Mouse (Mus musculus) limb, embryonic 13.5 days (tissue): ENCODE results near the gene Upb1. TPM values are rescaled to one million over a fixed set of nuclear protein-coding genes. Genes with fewer than 3 reads are reported as not detected.
"Not testable (repeated sequence)": the region's sequence is repeated elsewhere in the genome, so short reads cannot be mapped to it uniquely, and the experiment has no call there.

Source experiments
- ATAC-seq: fragments of 200-750 bp; cut with Nextera tagmentation; 2 replicates; pipeline ENCODE4 v1.8.0; 2017; ENCODE audit warnings: low read depth, moderate number of reproducible peaks, moderate TSS enrichment; ENCODE audit not compliant: low FRiP score
- H3K27ac ChIP-seq: fragments of 300-500 bp; sonication (generic); 2 replicates; pipeline ENCODE4 v1.5.1; 2015; ENCODE audit warnings: inconsistent platforms, mild to moderate bottlenecking, moderate library complexity
- H3K27me3 ChIP-seq: fragments of 300-500 bp; sonication (generic); 2 replicates; pipeline ENCODE4 v1.6.1; 2015; ENCODE audit warnings: mild to moderate bottlenecking, inconsistent platforms
- H3K36me3 ChIP-seq: fragments of 300-500 bp; sonication (generic); 2 replicates; pipeline ENCODE4 v1.6.1; 2015; ENCODE audit warnings: inconsistent platforms, mild to moderate bottlenecking, moderate library complexity
- H3K4me1 ChIP-seq: fragments of 300-500 bp; sonication (generic); 2 replicates; pipeline ENCODE4 v1.6.1; 2015; ENCODE audit warnings: inconsistent platforms
- H3K4me2 ChIP-seq: fragments of 300-500 bp; sonication (generic); replicated peaks from 2 replicates; pipeline ENCODE4 v1.6.1; 2015; ENCODE audit warnings: inconsistent platforms, mild to moderate bottlenecking, moderate library complexity
- H3K4me3 ChIP-seq: fragments of 300-500 bp; sonication (generic); 2 replicates; pipeline ENCODE4 v1.5.1; 2015; ENCODE audit warnings: moderate library complexity, mild to moderate bottlenecking, inconsistent platforms
- H3K9ac ChIP-seq: fragments of 300-500 bp; sonication (generic); 2 replicates; pipeline ENCODE4 v1.6.1; 2015; ENCODE audit warnings: mild to moderate bottlenecking, inconsistent platforms
- H3K9me3 ChIP-seq: fragments of 300-500 bp; sonication (generic); 2 replicates; pipeline ENCODE4 v1.6.1; 2016; ENCODE audit warnings: inconsistent platforms
- WGBS: fragments of 180-500 bp; shearing (Covaris S2); methylation state at CpG from one replicate; pipeline ENCODE4 v1.1.7; 2015; 5-methylcytosine and 5-hydroxymethylcytosine counted together
- polyA plus RNA-seq: library from polyadenylated mRNA; unstranded; fragments of >200 nt; fragmentation: Nextera tagmentation; extraction: Ambion mirVana; gene quantifications from 2 replicates; pipeline ENCODE4 v1.2.1, GENCODE M21; 2015

The Upb1 gene
- polyA plus RNA-seq = 0.57 and 0.67 TPM in 2 replicates

- 83% methylated on average over 4 of the region's 4 CpGs for WGBS
- H3K9ac ChIP-seq = no peak within 1 kb of the TSS
- no peak for ATAC-seq
- H3K4me3 ChIP-seq = no peak within 1 kb of the TSS
- no peaks in the 10 kb centered on the region for H3K4me1 ChIP-seq
- H3K27ac ChIP-seq = no peak within 1 kb of the TSS
- H3K4me2 ChIP-seq = no peak within 1 kb of the TSS
- no peaks in the 10 kb centered on the region for H3K36me3 ChIP-seq
- no peaks in the 10 kb centered on the region for H3K9me3 ChIP-seq
- H3K27me3 ChIP-seq = no peaks in the 10 kb centered on the region
These were observed at the start of gene Upb1 for GRCm38 (mm10) chr10:75400958-75401357. Gene Upb1 (plus strand): TSS chr10:75401115.

- Histone ChIP-seq H3K27me3 (no peaks in the 10 kb centered on the region), H3K27ac (no peak overlapping the region), H3K4me1 (no peaks in the 10 kb centered on the region; the same call in 1 of the 2 replicates), H3K9me3 (no peaks in the 10 kb centered on the region), H3K4me3 (no peak overlapping the region), H3K4me2 (no peak overlapping the region), H3K36me3 (no peaks in the 10 kb centered on the region), H3K9ac (no peak overlapping the region)
- 92% methylated on average over 12 of the region's 12 CpGs for WGBS
- no peak for ATAC-seq
These were observed 48.4 kb upstream of the Upb1 start for GRCm38 (mm10) chr10:75352541-75352940.

- H3K4me3 ChIP-seq, H3K27me3 ChIP-seq, H3K27ac ChIP-seq, H3K4me1 ChIP-seq, ATAC-seq, H3K9me3 ChIP-seq, H3K36me3 ChIP-seq, H3K9ac ChIP-seq, H3K4me2 ChIP-seq: not testable (repeated sequence)
- WGBS = 73% methylated on average over 9 of the region's 9 CpGs
These were observed 47.1 kb upstream of the Upb1 start for GRCm38 (mm10) chr10:75353838-75354241.

GRCm38 (mm10) chr10:75355341-75355740 is 45.6 kb upstream of the Upb1 start:
- Histone ChIP-seq H3K9ac (no peak overlapping the region), H3K9me3 (no peaks in the 10 kb centered on the region), H3K27me3 (no peaks in the 10 kb centered on the region), H3K36me3 (no peaks in the 10 kb centered on the region), H3K4me1 (no peaks in the 10 kb centered on the region; the same call in 1 of the 2 replicates), H3K4me2 (no peak overlapping the region), H3K4me3 (no peak overlapping the region), H3K27ac (no peak overlapping the region)
- 55% methylated on average over 4 of the region's 4 CpGs for WGBS
- no peak for ATAC-seq

- peaks cover 12% of the 10 kb centered on the region for H3K4me1 ChIP-seq
- 13% methylated on average over 1 of the region's 1 CpGs for WGBS
- H3K4me2 ChIP-seq, H3K36me3 ChIP-seq, H3K4me3 ChIP-seq, H3K27me3 ChIP-seq, H3K27ac ChIP-seq, H3K9ac ChIP-seq, H3K9me3 ChIP-seq: not testable (repeated sequence)
- ATAC-seq = peak; percentile 67
These were observed 36.7 kb upstream of the Upb1 start for GRCm38 (mm10) chr10:75364214-75364690.

- H3K36me3 ChIP-seq = no peaks in the 10 kb centered on the region
- no peak overlapping the region for H3K9ac ChIP-seq
- H3K27ac ChIP-seq = no peak overlapping the region
- H3K9me3 ChIP-seq = no peaks in the 10 kb centered on the region
- H3K27me3 ChIP-seq = no peaks in the 10 kb centered on the region
- 0 out of 2 replicates have a peak overlapping the region, but pooled peaks have one; percentile 14 for H3K4me2 ChIP-seq
- no peak for ATAC-seq
- no peak overlapping the region for H3K4me3 ChIP-seq
- H3K4me1 ChIP-seq = peaks cover 12% of the 10 kb centered on the region
- WGBS = 78% methylated on average over 9 of the region's 9 CpGs
These were observed 36.1 kb upstream of the Upb1 start for GRCm38 (mm10) chr10:75364796-75365195.

- Histone ChIP-seq H3K36me3 (no peaks in the 10 kb centered on the region), H3K9me3 (no peaks in the 10 kb centered on the region), H3K4me1 (peaks cover 12% of the 10 kb centered on the region), H3K4me2 (peak overlapping the region; percentile 14; the same call in 1 of the 2 replicates), H3K4me3 (peak overlapping the region; percentile 24; the same call in 1 of the 2 replicates), H3K27me3 (no peaks in the 10 kb centered on the region), H3K9ac (no peak overlapping the region), H3K27ac (no peak overlapping the region)
- WGBS = 49% methylated on average over 6 of the region's 6 CpGs
- ATAC-seq = no peak
These were observed 35.7 kb upstream of the Upb1 start for GRCm38 (mm10) chr10:75365231-75365633.

GRCm38 (mm10) chr10:75373655-75374351 is 27.1 kb upstream of the Upb1 start:
- not testable (repeated sequence) for H3K27ac ChIP-seq, H3K4me2 ChIP-seq, H3K9ac ChIP-seq, H3K9me3 ChIP-seq, H3K4me1 ChIP-seq, H3K4me3 ChIP-seq, H3K27me3 ChIP-seq, ATAC-seq, H3K36me3 ChIP-seq
- WGBS = 89% methylated on average over 15 of the region's 19 CpGs

- H3K4me2 ChIP-seq = no peak overlapping the region
- no peak overlapping the region for H3K4me3 ChIP-seq
- H3K9ac ChIP-seq = no peak overlapping the region
- WGBS = 69% methylated on average over 10 of the region's 10 CpGs
- H3K27ac ChIP-seq = no peak overlapping the region
- H3K36me3 ChIP-seq = no peaks in the 10 kb centered on the region
- H3K9me3 ChIP-seq = no peaks in the 10 kb centered on the region
- H3K27me3 ChIP-seq = no peaks in the 10 kb centered on the region
- no peaks in the 10 kb centered on the region for H3K4me1 ChIP-seq
- ATAC-seq = no peak
These were observed 22.2 kb upstream of the Upb1 start for GRCm38 (mm10) chr10:75378688-75379087.

GRCm38 (mm10) chr10:75390156-75390555 is 10.8 kb upstream of the Upb1 start:
- no peaks in the 10 kb centered on the region for H3K27me3 ChIP-seq
- H3K4me3 ChIP-seq = no peak overlapping the region
- no peak overlapping the region for H3K4me2 ChIP-seq
- no peak overlapping the region for H3K27ac ChIP-seq
- no peaks in the 10 kb centered on the region for H3K4me1 ChIP-seq
- no peak overlapping the region for H3K9ac ChIP-seq
- H3K9me3 ChIP-seq = no peaks in the 10 kb centered on the region
- no peaks in the 10 kb centered on the region for H3K36me3 ChIP-seq
- WGBS = 91% methylated on average over 2 of the region's 2 CpGs
- ATAC-seq = no peak

- Histone ChIP-seq H3K4me3 (no peak overlapping the region), H3K9ac (no peak overlapping the region), H3K27me3 (no peaks in the 10 kb centered on the region), H3K4me1 (no peaks in the 10 kb centered on the region), H3K4me2 (no peak overlapping the region), H3K9me3 (no peaks in the 10 kb centered on the region), H3K36me3 (no peaks in the 10 kb centered on the region), H3K27ac (no peak overlapping the region)
- ATAC-seq = no peak
- WGBS = 88% methylated on average over 4 of the region's 4 CpGs
These were observed 10.1 kb upstream of the Upb1 start for GRCm38 (mm10) chr10:75390832-75391231.

GRCm38 (mm10) chr10:75394796-75395195 is 6.1 kb upstream of the Upb1 start:
- H3K4me3 ChIP-seq = no peak overlapping the region
- H3K9me3 ChIP-seq = no peaks in the 10 kb centered on the region
- H3K4me2 ChIP-seq = no peak overlapping the region
- ATAC-seq = no peak
- H3K4me1 ChIP-seq = no peaks in the 10 kb centered on the region
- no peaks in the 10 kb centered on the region for H3K27me3 ChIP-seq
- no peak overlapping the region for H3K9ac ChIP-seq
- H3K36me3 ChIP-seq = no peaks in the 10 kb centered on the region
- whole genome bisulfite sequencing = 87% methylated on average over 8 of the region's 8 CpGs
- H3K27ac ChIP-seq = no peak overlapping the region

GRCm38 (mm10) chr10:75396966-75397365 is 3.9 kb upstream of the Upb1 start:
- H3K9me3 ChIP-seq = no peaks in the 10 kb centered on the region
- no peak overlapping the region for H3K9ac ChIP-seq
- no peaks in the 10 kb centered on the region for H3K36me3 ChIP-seq
- no peaks in the 10 kb centered on the region for H3K27me3 ChIP-seq
- no peaks in the 10 kb centered on the region for H3K4me1 ChIP-seq
- H3K27ac ChIP-seq = no peak overlapping the region
- H3K4me3 ChIP-seq = no peak overlapping the region
- no peak overlapping the region for H3K4me2 ChIP-seq
- no peak for ATAC-seq
- 53% methylated on average over 14 of the region's 14 CpGs for WGBS
